Mouse (Mus musculus): Measurements from ENCODE around the gene Atp2a2.

- TF ChIP-seq CTCF (IDR thresholded peaks at IDR 0.05; ENCODE audit: borderline replicate concordance, extremely low read depth, insufficient read depth, insufficient read length) (no peak), POLR2A (IDR thresholded peaks at IDR 0.05; ENCODE audit: borderline replicate concordance, extremely low read depth, insufficient read depth, insufficient read length, poor library complexity, severe bottlenecking) (no peak)
Observed at GRCm38 (mm10) chr5:122526405-122526804, 24.4 kb upstream of the Atp2a2 start.
